Mouse (Mus musculus) layer of hippocampus, adult 2 months (tissue): ENCODE results near the gene Amn. TPM values are rescaled to one million over a fixed set of nuclear protein-coding genes. Genes with fewer than 3 reads are reported as not detected.

Experiments
- DNase-seq, 2 experiments: peaks; one replicate each; pipeline ENCODE4 v3.0.0; 2022; ENCODE audit warnings: low spot score in 2 of 2
- H3K27ac ChIP-seq: fragments of 200-600 bp; 2 replicates; pipeline ENCODE4 v1.8.1; 2022
- H3K4me3 ChIP-seq: fragments of 200-600 bp; 2 replicates; pipeline ENCODE4 v1.8.1; 2022; ENCODE audit warnings: mild to moderate bottlenecking
- CTCF ChIP-seq: fragments of 200-600 bp; conservative IDR thresholded peaks from 2 replicates; pipeline ENCODE4 v1.8.1; 2022; ENCODE audit warnings: antibody characterized with exemption, mild to moderate bottlenecking, moderate library complexity
- total RNA-seq, 2 experiments: library from RNA; stranded (reverse); gene quantifications; 2 replicates each; pipeline ENCODE4 v1.2.3; 2021

The Amn gene
- total RNA-seq, 2 experiments from 2014 or later: 4.7 to 5.4 TPM

DNA sequence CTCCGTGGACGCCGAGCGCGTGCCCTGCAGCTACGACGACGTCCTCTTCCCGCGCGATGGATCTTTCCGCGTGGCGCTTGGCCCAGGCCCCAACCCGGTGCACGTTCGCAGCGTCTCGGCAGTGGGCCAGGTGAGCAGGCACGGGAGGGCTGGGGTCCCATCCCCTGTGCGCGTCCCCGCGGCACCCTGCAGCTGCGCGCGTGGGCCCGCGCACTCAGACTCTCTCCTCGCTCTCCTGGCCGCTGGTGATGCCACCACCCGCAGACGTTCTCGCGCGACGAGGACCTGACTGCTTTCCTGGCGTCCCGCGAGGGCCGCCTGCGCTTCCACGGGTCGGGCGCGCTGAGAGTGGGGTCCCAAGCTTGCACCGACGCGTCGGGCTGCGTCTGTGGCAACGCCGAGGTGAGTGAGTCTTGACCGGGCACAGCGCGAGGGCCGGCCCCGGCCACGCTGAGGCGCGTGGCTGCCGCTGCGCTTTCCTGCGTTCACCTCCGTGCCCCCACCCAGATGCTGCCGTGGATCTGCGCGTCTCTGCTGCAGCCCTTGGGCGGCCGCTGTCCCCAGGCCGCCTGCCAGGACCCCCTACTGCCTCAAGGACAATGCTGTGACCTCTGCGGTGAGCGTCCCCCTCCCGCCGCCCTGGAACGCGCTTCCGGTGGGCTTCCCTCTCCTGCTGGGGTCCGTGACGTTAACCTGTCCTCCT is 3.7 kb downstream of the Amn start:
- H3K4me3 ChIP-seq: peak overlapping the region; percentile 49
- no peak for TF ChIP-seq CTCF
- no peak for DNase-seq
- H3K27ac ChIP-seq: no peak overlapping the region

DNA sequence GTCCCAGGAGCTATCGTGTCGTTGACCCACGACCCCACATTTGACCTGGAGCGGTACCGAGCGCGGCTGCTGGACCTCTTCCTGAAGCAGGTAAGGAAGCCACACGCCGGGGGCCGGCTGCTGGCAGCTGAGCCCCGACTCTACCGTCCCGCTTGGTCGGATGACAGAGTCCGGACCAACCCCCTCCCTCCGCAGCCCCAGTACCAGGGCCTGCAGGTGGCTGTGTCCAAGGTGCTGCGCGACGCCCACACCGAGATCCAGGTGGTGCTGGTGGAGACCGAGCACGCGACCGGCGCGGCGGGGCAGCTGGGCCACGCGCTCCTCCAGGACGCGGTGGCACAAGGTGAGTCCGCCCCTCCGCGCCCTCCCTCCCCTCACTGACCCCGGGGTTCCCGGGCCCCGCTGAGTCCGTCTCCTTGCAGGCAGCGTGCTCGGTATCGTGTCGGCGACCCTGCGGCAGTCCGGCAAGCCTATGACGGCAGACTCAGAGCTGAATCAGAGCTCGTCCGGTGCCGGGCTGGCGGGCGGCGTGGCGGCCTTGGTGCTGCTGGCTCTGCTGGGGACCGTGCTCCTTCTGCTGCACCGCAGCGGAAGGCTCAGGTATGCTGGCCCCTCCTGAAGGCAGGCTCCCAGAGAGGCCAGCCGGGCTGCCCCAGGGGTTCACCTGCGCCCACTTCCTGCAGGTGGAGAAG is 4.4 kb downstream of the Amn start:
- Histone ChIP-seq H3K4me3 (peak overlapping the region; percentile 49), H3K27ac (no peak overlapping the region)
- TF ChIP-seq CTCF: no peak
- DNase-seq: no peak

DNA sequence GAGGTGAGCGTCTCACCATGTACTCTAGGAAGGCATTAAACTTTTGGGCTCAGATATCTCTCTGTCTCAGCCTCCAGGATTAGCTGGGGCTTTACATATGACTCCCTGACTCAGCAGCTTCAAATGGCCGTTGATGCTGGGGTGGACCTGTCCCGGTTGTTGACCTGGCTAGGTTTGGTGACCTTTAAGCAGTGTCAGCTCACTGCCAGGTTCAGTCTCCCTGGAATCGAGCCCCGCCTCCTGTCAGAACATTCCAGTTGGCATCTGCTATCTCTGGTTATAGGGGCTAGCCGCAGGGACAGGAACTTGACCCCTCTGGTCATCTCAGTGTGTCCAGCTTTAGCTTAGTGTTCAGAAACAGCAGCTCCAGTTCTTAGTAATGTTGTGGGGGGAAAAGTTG is 5.5 kb downstream of the Amn start:
- Histone ChIP-seq H3K27ac (no peak overlapping the region), H3K4me3 (no peak overlapping the region)
- TF ChIP-seq CTCF: no peak
- DNase-seq: no peak

DNA sequence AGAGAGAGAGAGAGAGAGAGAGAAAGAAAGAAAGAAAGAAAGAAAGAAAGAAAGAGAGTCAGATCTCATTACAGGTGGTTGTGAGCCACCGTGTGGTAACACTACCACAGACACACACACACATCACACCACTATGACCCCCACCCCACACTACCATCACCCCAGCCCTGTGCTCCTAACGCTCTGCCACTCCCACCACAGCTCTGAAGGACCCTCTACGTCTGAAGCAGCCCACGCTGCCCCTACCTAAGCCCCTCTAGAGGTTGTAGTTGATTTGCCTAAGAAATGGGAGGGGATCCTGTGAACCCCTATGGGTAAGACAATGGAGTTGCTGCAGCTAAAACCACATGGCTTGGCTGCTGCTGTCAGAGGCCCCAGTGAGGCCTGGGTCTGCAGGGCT is 12.7 kb downstream of the Amn start:
- no peak for DNase-seq
- Histone ChIP-seq H3K4me3 (no peak overlapping the region), H3K27ac (no peak overlapping the region)
- no peak for TF ChIP-seq CTCF

DNA sequence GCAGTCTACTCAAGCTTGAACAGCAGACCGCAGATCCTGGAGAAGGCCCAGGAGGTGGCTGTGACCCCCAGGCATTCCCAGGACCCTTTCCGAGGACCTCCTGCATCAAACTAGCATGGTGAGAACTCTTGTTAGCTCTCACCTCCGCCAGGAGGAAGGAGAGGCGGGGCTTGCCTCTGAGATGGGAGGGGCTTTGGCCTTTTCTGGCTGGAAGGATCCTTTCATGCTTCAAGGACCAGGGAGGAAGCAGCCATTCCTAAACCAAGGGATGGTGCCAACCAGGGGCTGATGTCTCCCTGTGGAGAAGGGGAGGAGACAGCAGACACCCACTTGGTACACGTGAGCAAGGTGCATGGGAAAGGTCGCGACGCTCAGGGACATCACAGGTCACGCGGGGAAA is 13.6 kb downstream of the Amn start:
- no peak overlapping the region for H3K27ac ChIP-seq
- no peak for DNase-seq
- no peak for TF ChIP-seq CTCF
- H3K4me3 ChIP-seq: no peak overlapping the region

DNA sequence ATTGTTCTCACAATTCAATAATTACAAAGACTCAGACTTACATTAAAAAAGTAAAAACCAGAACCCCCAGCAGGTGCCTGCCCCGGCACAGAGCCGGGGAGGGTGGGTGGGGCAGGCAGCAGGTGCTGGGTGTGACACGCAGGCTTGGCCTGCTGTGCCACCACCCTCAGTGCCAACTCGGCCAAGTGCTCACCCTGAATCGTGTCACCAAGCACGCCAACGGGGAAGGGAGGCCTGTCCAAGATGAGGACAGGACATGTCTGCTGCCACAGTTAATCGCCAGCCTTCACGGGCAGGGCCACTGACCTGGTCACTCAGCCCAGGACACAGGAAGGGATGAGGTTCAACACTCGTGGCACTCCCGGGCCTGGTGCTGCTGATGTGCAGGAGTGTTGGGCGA is 22.1 kb downstream of the Amn start:
- TF ChIP-seq CTCF: no peak
- Histone ChIP-seq H3K27ac (no peak overlapping the region), H3K4me3 (no peak overlapping the region)
- DNase-seq: no peak

DNA sequence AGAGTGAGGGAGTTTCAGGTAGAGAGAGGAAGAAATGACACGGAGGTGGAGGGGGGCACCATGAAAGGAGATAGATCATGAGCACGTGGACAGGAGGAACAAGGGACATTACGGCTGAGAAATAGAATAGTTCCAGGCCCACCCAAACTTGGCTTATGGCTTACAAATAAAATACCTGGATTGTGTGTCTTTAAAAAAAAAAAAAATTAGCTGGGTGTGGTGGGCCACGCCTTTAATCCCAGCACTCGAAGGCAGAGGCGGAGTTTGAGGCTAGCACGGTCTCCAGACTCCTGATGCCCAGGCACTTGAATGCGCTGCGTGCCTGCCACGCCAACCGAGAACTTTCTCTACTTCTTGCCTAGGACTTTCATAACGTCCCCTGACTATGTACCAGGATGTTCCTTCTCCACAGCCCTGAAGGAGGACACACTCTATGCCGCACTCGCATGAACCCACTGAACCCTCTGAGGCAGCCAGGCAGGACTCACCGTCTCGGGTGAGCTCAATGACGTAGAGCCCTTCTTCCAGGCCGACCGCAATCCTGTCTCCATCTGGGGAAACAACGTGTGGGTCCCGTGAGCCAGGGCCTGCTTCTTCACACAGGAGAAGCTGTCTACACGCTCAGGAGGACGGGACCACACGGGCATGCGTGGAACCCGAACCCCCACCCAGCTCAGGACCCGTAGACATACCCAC is 30.6 kb downstream of the Amn start:
- no peak for TF ChIP-seq CTCF
- Histone ChIP-seq H3K27ac (no peak overlapping the region), H3K4me3 (no peak overlapping the region)
- no peak for DNase-seq

DNA sequence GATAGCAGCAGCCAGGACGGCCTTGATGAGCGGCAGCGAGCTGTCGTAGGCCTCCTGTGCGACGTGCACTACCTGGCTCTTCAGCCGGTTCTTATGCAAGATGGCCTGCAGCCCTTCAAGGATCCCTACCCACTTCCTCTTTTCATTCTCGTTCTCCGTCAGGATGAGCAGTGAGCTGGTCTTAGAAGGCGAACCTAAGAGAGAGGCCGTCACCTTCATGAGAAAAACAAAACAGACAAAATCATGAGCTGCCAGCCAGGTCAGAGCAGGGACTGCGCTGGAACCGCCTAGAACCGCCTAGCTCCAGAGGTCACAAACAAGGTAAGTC is 31.1 kb downstream of the Amn start:
- H3K27ac ChIP-seq: no peak overlapping the region
- TF ChIP-seq CTCF: no peak
- H3K4me3 ChIP-seq: no peak overlapping the region
- DNase-seq: no peak

DNA sequence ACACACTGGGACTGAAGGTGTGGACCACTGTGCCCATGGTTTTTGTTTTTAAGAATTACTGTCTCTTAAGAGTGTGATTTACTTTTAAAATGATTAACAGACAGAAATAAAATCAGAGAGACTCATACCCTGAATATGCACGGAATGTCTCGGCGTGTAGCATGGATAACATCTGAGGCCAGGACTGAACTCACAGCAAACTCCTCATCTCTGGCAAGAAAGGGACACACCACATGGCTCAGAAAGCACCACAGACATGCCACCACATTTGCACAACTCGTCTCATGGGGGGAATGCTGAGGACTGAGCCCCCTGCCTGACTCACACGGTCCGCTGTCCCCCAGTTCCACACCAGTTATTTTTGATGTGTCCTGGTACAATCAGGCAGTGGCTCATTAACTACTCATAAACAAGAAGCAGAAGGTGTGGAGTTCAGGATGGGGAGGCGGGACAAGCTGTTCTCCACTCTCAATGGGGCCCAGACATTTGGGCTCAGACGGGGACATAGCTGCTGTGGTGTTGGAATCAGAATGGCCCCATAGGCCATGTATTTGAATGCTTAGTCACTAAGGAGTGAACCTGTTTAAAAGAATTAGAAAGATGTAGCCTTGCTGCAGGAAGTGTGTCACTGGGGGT is 32.9 kb downstream of the Amn start:
- peak; percentile 23 to 39 for DNase-seq
- Histone ChIP-seq H3K4me3 (no peak overlapping the region), H3K27ac (peak overlapping the region; percentile 63)
- TF ChIP-seq CTCF: no peak

DNA sequence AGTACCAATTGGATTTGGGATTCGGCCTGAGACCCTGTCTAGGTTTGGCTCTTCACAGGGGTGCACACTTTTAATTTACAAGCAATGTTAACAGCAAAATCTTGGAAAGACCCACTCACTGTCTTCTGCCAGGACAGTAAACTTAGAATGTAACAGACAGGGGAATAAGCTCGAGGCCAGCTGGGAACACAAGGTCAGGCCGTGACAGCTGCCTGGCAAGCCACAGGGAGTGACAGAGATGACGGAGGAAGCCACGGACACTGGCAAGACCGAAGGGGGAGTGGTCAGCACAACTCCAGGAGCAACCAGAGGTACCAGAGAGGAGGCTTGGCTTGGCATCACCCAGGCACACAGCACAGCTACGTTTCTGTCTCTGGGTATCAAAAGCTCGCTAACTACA is 35.9 kb downstream of the Amn start:
- TF ChIP-seq CTCF: no peak
- H3K4me3 ChIP-seq: no peak overlapping the region
- DNase-seq: no peak
- no peak overlapping the region for H3K27ac ChIP-seq

DNA sequence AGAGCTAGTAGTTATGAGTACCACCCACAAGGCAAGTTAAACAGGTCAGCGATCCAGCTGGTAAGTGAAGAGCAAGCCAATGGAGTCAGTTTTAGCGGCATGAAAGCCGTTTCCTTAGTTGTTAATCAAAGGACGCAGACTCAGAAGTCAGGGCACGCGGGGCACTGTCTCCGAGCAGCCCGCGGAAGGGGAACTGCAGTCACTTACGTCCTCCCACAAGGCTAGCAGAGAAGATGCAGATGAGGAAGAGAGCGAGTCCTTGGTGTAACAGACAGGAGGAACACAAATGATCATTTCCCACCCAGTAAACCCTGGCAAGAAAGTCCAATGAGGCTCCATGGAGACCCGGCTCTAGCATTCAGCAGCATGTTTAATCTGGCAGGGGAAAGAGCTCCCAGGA is 38.4 kb downstream of the Amn start:
- DNase-seq: no peak
- Histone ChIP-seq H3K27ac (no peak overlapping the region), H3K4me3 (no peak overlapping the region)
- TF ChIP-seq CTCF: no peak

DNA sequence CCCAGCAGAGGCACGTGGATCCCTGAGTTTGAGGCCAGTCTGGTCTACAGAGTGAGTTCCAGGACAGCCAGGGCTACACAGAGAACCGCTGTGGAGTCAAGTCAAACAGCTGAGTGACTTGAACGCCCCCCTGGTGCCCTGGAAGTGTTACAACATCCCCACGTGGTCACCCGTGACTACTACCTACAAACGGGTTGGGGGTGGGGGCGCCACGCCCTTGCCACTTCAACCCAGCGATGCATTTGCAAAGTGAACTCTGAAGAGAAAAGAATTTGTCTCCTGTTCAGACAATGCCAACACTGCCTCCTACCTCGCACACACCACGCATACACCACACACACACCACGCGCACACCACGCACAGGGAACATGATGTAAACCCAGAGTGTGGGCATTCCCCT is 39.0 kb downstream of the Amn start:
- H3K27ac ChIP-seq: no peak overlapping the region
- TF ChIP-seq CTCF: no peak
- H3K4me3 ChIP-seq: no peak overlapping the region
- no peak for DNase-seq

DNA sequence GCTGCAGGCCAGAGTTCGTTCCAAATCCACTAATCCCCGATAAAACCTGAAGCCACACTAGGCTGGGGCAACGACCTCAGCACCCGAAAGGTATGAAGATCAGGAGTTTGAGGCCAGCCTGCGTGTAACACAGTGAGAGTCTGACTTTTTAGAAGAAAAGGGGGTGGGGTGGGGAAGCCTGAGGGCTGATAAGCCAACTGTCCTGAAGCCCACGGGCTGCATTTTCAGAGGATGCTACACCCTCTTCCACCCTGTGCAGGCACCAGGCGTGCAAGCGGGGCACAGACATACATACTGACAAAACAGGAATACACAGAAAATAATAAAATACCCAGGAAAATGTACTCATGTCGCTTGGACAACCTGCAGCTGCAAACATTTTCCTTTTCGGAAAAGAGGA is 40.9 kb downstream of the Amn start:
- Histone ChIP-seq H3K27ac (no peak overlapping the region), H3K4me3 (no peak overlapping the region)
- no peak for TF ChIP-seq CTCF
- no peak for DNase-seq

DNA sequence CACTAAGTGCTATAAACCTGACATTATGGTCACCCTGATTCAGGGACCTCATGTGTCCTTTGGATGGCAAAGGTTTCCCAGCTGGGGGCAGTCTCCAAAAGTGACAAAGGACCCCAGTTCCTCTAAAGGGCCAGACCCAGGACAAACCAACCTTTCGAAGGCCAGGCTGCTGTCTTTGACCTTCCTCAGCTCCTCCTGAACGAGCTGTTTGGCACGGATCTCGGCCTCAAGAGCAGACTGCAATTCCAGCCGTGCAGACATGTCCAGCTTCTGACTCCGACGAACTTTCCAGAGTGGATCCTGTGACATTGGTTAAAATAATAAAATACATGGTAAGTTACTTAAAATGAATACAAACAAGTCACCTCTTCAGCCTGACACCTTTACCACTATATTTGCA is 43.4 kb downstream of the Amn start:
- Histone ChIP-seq H3K27ac (no peak overlapping the region), H3K4me3 (no peak overlapping the region)
- no peak for TF ChIP-seq CTCF
- DNase-seq: no peak
